Mouse (Mus musculus): ENCODE results near the gene Fam222a.

Fam222a gene

DNA sequence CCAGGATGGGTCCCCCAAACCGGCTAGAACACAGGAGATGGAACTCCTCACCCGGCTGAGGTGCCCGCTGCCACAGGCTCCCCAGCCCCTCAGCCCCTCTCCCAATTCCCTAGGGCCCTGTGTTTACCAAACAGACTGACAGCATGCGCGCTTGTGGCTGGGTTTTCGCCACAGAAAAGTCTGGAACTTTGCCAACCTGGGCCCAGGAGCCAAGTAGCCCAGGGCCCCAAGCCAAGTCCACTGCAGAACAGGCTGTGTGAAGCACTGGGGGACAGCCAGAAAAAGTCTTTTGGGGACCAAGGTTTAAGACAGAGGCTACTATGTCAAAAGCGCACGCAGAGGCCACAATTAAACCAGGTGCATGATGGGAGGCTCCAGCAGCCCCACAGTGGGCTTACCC, 39.8 kb downstream of the Fam222a start:
- no peak for DNase-seq (ENCODE audit: low spot score in 2 of 2)

DNA sequence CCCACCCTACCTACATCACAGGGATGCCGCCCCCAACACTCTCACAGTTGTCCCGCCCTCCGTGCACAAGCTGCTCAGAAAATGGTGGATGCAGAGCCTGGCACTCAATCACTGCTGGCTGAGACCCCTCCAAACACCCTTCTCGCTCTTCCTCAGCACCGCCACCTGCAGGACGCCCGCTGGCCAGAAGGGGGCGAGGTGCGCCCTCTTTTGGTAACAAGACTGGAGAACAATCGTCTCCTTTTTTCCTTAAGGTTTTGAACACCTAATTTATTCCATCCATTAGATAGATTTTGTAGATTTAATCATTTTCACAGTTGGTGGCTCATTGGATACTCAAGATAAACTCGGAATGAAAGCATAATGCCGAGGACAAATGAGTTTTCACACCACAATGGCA, 40.7 kb downstream of the Fam222a start:
- DNase-seq (ENCODE audit: low spot score in 2 of 2) = peak; percentile 40 to 61

DNA sequence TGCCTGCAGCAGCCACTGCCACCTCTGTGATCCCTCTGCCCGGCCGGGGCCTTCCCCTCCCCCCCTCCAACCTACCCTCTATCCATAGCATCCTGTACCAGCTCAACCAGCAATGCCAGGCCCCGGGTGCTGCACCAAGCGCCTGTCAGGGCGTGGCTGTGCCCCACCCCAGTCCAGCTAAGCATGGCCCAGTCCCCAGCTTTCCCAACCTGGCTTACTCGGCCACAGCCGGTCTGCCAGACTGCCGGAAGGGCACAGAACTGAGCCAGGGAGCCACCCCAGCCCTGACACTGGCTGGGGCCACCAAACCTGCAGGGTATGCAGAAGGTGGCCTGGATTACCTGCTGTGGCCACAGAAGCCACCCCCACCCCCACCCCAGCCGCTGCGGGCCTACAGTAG, 43.4 kb downstream of the Fam222a start:
- no peak for DNase-seq (ENCODE audit: low spot score in 2 of 2)

DNA sequence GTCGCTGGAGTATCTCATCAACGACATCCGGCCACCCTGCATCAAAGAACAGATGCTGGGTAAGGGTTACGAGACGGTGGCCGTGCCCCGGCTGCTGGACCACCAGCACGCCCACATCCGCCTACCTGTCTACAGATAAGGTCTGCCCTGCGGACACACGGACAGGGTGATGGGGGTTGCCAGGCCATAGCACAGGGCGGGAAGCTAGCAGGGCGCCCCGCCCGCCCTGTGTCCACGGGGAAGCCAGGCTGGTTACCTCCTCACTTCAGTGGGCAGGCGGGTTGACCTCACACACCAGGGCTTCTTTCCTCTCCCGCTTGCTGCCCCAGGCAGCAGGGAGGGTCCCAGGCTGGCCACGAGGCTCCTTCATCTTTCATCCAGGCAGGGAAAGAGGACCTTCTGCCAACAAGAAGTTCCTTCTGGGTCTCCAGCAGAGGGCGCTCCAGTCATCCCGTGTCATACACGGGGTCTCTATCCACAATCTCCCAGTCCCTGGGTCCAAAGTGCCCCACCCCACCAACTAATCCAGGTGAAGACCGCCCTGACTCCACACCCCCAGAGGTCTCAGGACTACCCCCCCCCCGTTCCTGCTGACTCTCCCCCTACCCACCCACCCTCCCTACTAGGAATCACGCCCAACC, 44.3 kb downstream of the Fam222a start:
- DNase-seq (ENCODE audit: low spot score in 2 of 2) = peak in 1 of 2 experiments; percentile 45

- DNase-seq (ENCODE audit: low spot score in 2 of 2) = no peak
Measured at GRCm38 (mm10) chr5:114614863-114615262, 47.0 kb downstream of the Fam222a start.

DNA sequence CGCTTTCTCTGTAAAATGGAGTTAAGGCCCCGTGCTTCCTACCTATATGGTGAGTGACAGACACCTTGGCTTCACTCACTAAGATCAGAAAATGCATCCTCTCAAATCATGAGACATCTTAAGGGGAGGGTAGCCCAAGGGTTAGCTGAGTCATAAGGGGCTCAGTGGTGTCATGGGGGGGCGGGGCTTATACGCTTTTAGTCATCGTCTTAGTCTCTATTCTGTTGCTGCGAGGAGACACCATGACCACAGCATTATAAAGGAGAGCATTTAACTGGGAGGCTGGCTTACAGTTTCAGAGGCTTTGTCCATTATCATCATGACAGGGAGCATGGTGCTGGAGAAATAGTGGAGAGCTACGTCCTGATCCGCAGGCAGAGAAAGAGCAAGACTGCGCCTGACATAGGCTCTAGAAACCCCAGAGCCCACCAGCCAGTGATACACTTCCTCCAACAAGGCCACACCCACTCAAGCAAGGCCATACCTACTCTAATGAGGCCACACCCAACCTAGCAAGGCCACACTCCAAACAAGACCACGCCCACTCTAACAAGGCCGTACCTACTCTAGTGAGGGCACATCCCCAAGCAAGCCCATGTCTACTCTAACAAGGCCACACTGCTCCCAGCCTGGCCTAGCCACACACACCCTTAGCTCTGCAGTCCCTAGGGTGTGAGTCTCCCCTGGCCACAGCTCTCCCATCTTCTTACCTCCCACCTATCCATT, 48.7 kb downstream of the Fam222a start:
- no peak for DNase-seq (ENCODE audit: low spot score in 2 of 2)

DNA sequence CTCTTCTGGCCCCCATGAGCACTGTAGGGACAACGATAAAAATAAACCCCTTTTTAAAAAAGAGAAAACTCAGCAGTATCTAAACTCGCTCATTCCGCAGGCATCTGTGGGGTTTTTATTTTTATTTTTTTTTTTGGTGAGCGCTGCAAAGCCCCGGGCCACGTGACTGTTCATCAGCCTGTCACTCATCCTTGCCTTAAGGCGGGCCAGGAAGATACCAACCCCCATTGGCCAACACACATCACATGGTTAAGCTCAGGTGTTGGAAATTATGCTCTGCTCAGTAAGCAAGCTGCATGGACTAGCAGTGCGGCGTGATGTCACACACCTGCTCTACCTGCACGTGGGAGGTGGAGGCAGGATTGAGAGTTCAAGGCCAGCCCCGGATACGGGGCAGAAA, 50.0 kb downstream of the Fam222a start:
- DNase-seq (ENCODE audit: low spot score in 2 of 2) = no peak

- DNase-seq (ENCODE audit: low spot score in 2 of 2) = peak; percentile 32 to 64
Measured at GRCm38 (mm10) chr5:114618851-114619250, 51.0 kb downstream of the Fam222a start.

- peak in 1 of 2 experiments; percentile 28 for DNase-seq (ENCODE audit: low spot score in 2 of 2)
Measured at GRCm38 (mm10) chr5:114620305-114620704, 52.5 kb downstream of the Fam222a start.

DNA sequence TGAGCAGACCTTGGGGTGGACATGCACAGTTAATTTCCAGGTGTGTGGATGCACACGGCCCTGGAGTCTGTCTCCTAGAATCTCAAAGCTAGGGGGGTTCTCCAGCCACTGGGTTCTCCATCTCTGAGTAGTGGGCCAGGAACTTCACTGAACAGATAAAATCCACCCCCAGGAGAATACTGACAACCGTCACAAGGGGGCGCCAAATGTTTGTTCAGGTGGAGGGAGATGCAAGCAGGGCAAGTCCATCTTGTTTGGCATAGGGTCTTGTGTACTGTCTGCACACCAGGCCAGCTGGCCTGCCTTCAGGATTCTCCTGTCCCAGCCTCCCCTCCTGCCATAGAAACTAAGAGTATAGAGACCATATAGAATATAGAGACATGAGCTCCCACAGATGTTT, 57.8 kb downstream of the Fam222a start:
- peak; percentile 47 to 70 for DNase-seq (ENCODE audit: low spot score in 2 of 2)

DNA sequence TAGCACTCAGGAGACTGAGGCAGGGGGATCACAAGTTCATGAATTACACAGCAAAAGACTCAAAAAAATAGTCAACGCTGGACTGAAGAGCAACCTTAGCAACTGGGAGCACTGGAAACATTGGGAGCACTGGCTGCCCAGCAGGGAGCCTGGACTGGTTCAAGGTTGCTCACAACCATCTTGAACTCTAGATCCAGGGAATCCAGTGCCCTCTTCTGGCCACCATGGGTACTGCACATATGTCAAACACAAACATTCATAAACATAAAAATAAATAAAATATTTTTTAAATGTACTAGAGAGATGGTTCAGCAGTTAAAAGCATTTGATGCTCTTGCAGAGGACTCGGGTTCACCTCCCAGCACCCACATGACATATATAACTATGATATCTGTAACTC, 63.5 kb downstream of the Fam222a start:
- DNase-seq (ENCODE audit: low spot score in 2 of 2) = peak; percentile 27 to 42

DNA sequence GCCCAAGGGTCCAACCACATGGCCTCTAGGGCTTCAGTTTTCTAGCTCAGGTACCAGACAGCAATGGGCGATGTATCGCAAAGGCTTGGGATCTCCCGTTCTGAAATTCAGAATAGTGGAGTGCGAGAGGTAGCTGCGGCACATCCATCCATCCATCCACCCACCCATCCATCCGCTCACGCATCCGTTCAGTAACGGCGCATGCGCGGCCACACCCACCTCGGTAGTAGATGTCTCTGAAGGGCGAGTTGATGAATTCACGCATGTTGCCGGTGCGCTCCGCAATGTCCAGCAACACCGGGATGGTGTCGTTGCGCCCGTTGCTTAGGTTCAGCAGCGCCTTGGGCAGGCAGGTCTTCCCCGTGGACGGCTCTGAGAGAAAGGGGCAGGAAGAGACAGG, 68.3 kb downstream of the Fam222a start:
- DNase-seq (ENCODE audit: low spot score in 2 of 2) = no peak

- DNase-seq (ENCODE audit: low spot score in 2 of 2) = peak; percentile 76 to 86
Measured at GRCm38 (mm10) chr5:114638769-114639644, 71.2 kb downstream of the Fam222a start.

- no peak for DNase-seq (ENCODE audit: low spot score in 2 of 2)
Measured at GRCm38 (mm10) chr5:114639645-114639957, 71.8 kb downstream of the Fam222a start.

DNA sequence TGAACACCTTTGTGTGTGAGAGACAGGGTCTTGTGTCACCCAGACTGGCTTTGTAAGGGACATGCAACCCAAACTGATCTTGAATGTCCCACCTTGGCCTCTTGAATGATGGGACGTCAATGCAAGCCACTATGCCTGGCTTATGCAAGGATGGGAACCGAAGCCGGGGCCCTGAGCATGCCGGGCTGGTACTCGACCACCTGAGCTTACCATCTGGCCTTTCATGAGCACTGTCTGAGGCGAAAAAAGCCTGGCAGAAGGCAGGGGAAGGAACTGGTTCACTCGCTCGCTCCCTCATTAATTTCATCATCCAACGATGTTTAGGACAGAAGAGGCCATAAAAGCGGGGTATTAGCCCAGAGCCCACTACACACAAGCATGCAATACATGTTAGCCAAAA, 73.0 kb downstream of the Fam222a start:
- no peak for DNase-seq (ENCODE audit: low spot score in 2 of 2)

DNA sequence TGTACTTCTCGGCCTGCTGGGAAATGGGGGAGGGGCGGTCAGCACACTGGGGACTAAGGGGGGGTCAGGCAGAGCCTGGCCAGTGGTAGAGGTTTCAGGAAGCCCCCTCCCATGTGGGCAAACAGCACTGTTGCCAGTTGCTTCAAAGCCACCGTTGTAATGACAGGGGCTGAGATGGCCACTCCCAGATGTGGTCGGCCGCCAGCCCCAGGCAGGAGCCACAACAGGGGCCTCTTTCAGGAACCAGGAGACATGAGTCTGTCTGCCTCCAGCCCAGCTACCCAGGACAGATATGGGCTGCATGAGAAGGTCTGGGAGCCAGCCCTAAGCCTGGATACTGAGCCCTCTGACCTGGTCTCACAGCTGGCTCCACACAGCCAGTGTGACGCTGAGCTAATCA, 77.1 kb downstream of the Fam222a start:
- DNase-seq (ENCODE audit: low spot score in 2 of 2) = no peak

DNA sequence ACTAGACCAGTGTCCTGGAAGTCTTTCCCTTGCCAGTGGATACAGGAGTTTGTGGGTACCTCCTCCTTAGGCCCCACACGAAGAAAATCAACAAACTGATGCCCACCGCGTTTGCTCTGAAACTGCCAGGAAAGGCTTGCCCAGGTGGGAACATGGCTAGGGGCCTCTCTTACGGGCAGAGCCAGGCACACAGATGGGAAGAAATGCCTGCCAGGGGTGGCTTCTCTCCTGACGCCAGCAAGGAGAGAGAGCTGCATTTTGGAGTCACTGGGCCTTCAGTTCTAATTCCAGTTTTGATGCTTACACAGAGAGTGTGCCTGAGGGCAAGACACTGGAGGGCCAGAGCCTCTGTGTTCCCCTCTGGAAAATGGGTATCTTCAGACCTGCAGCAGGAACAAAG, 78.1 kb downstream of the Fam222a start:
- no peak for DNase-seq (ENCODE audit: low spot score in 2 of 2)

- no peak for DNase-seq (ENCODE audit: low spot score in 2 of 2)
Measured at GRCm38 (mm10) chr5:114647211-114647974, 79.6 kb downstream of the Fam222a start.

GRCm38 (mm10) chr5:114648728-114649311, 81.0 kb downstream of the Fam222a start:
- no peak for DNase-seq (ENCODE audit: low spot score in 2 of 2)

- DNase-seq (ENCODE audit: low spot score in 2 of 2) = peak; percentile 51 to 59
Measured at GRCm38 (mm10) chr5:114651002-114651401, 83.2 kb downstream of the Fam222a start.

GRCm38 (mm10) chr5:114651449-114651848, 83.6 kb downstream of the Fam222a start:
- peak in 1 of 2 experiments; percentile 38 for DNase-seq (ENCODE audit: low spot score in 2 of 2)
